Mouse (Mus musculus) thymus, adult 2 months (tissue): ENCODE results near the gene Car5b. TPM values are rescaled to one million over a fixed set of nuclear protein-coding genes. Genes with fewer than 3 reads are reported as not detected.

Experiments used
- DNase-seq: peaks from one replicate; pipeline ENCODE4 v3.0.0; 2021
- H3K27ac ChIP-seq: fragments of 200-500 bp; 2 replicates; pipeline ENCODE4 v1.5.1; 2012; ENCODE audit warnings: low read length, control low read depth; ENCODE audit not compliant: control insufficient read depth, insufficient read depth
- H3K27me3 ChIP-seq: fragments of 200-500 bp; 2 replicates; pipeline ENCODE4 v1.6.1; 2012; ENCODE audit warnings: mild to moderate bottlenecking, low read length, moderate library complexity, mixed read lengths; ENCODE audit not compliant: control insufficient read depth, insufficient read depth
- H3K36me3 ChIP-seq: fragments of 200-500 bp; 2 replicates; pipeline ENCODE4 v1.6.1; 2012; ENCODE audit warnings: mild to moderate bottlenecking, low read length, moderate library complexity; ENCODE audit not compliant: control insufficient read depth, insufficient read depth
- H3K4me1 ChIP-seq: fragments of 200-500 bp; replicated peaks from 2 replicates; pipeline ENCODE4 v1.6.1; 2012; ENCODE audit warnings: low read length; ENCODE audit not compliant: control insufficient read depth, insufficient read depth
- H3K4me3 ChIP-seq: fragments of 200-500 bp; 2 replicates; pipeline ENCODE4 v1.5.1; 2012; ENCODE audit warnings: mild to moderate bottlenecking, low read length, control low read depth, moderate library complexity; ENCODE audit not compliant: control insufficient read depth, insufficient read depth
- CTCF ChIP-seq: fragments of 200-500 bp; IDR thresholded peaks from 2 replicates; pipeline ENCODE4 v1.5.1; 2012; ENCODE audit warnings: mild to moderate bottlenecking, control low read depth, low read length, moderate library complexity, borderline replicate concordance; ENCODE audit not compliant: control insufficient read depth, poor library complexity, insufficient read depth; ENCODE audit errors: extremely low read depth
- POLR2A ChIP-seq: fragments of 200-500 bp; IDR thresholded peaks from 2 replicates; pipeline ENCODE4 v1.6.1; 2012; ENCODE audit warnings: mild to moderate bottlenecking, low read length, control low read depth, moderate library complexity; ENCODE audit not compliant: control insufficient read depth, poor library complexity, insufficient read depth; ENCODE audit errors: extremely low read depth
- WGBS: fragments of 180-500 bp; shearing (Covaris S2); methylation state at CpG from one replicate; pipeline ENCODE4 v1.1.7; 2018; 5-methylcytosine and 5-hydroxymethylcytosine counted together
- polyA plus RNA-seq: library from polyadenylated mRNA; depleted of rRNA; stranded (reverse); fragments of >200 nt; gene quantifications from 2 replicates; pipeline ENCODE4 v1.2.3, GENCODE M21; 2012; rRNA removed

Car5b gene
- polyA plus RNA-seq, 1 experiment: 2.7 TPM

DNA sequence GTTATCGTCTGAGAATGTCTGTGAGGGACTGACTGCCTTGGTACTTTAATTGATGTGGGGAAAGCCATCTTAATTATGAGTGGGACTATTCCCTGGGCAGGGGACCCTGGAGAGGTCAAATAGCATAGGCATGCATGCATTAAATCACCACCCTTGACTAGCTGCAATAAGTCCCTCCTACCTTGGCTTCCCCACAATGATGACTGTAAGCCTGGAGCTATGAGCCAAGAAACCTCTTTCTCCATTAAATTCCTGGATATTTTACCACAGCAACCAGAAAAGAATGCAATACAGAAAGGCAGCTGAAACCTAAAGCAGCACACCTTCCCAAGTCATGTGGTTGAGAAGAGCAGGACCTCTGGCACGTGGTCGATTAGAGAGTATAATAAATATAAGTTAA lies 83.4 kb downstream of the Car5b start:
- 99% methylated on average over 3 of the region's 3 CpGs for WGBS
- no peak for DNase-seq
- no peak overlapping the region for H3K27ac ChIP-seq
- H3K36me3 ChIP-seq: peaks cover 32% of the 10 kb centered on the region
- TF ChIP-seq POLR2A (no peak), CTCF (no peak)
- H3K27me3 ChIP-seq: no peaks in the 10 kb centered on the region
- no peaks in the 10 kb centered on the region for H3K4me1 ChIP-seq
- no peak overlapping the region for H3K4me3 ChIP-seq

DNA sequence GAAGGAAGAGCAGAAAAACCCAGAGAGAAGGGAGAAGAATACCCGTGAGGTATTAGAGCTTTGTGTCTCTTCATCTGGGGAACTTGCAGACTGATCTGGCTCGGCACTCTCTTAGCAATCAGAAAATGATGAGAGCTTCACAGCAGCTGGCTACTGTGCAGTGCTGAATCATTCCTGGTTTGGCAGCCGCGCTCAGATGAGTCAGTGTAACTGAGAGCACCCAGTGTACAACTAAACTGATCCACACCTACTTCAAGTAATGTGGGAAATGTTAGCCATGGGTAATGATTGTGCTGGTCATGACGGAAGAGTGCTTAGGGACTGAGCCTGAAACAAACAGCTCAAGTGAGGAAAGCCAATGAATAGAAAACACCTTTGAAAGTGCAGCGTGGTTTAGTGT lies 89.2 kb downstream of the Car5b start:
- Histone ChIP-seq H3K27ac (no peak overlapping the region), H3K36me3 (peaks cover 21% of the 10 kb centered on the region), H3K27me3 (no peaks in the 10 kb centered on the region), H3K4me3 (no peak overlapping the region), H3K4me1 (no peaks in the 10 kb centered on the region)
- no peak for DNase-seq
- TF ChIP-seq POLR2A: no peak
- TF ChIP-seq CTCF: no peak
- WGBS: 92% methylated on average over 6 of the region's 6 CpGs

DNA sequence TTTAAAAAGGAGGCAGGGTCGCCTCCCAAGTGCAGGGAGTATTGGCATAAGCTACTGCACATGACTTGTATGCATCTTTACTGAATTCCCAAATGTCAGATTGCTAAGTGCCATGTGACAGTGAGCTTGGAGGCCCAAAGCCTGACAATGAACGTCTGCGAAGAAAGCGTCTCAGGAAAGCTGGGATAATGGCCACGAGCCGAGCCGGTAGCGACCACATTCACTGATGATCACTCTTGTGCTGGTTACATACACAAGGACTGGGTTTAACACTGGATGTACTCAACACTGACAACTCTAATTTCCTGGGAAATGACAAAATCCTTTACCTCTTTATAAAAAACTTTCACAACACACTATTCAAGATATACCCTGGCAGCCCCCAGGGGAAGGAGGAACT lies 93.1 kb downstream of the Car5b start:
- TF ChIP-seq CTCF: no peak
- no peak for TF ChIP-seq POLR2A
- no peaks in the 10 kb centered on the region for H3K27me3 ChIP-seq
- 95% methylated on average over 8 of the region's 8 CpGs for WGBS
- H3K27ac ChIP-seq: no peak overlapping the region
- peaks cover 13% of the 10 kb centered on the region for H3K36me3 ChIP-seq
- H3K4me3 ChIP-seq: no peak overlapping the region
- H3K4me1 ChIP-seq: no peaks in the 10 kb centered on the region
- DNase-seq: no peak

DNA sequence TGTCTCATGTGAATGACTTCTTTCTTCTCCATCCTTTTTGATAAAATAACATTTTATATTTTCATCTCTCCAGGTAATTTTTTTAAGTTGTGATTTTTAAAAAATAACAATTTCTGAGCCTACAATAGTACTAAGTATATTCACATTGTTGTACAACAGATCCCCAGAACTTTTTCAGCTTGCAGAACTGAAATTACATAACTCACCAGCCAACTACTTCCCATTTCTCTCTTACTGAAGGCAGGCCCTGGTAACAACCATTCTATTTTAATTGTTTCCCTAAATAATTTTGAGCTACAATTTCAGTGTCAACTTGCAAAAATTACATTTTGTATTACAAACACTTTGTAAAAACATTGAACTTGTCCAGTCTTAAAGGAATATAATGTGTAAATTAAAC lies 98.2 kb downstream of the Car5b start:
- H3K27ac ChIP-seq: no peak overlapping the region
- TF ChIP-seq CTCF: no peak
- no peak for TF ChIP-seq POLR2A
- H3K27me3 ChIP-seq: no peaks in the 10 kb centered on the region
- no peak overlapping the region for H3K4me3 ChIP-seq
- no peaks in the 10 kb centered on the region for H3K36me3 ChIP-seq
- DNase-seq: no peak
- no peaks in the 10 kb centered on the region for H3K4me1 ChIP-seq

Other genes starting within 250 kb of the Car5b start
- 3.2 and 3.5 TPM in 2 replicates for gene Ap1s2, start 119.0 kb downstream of the Car5b start, polyA plus RNA-seq
- 16.9 and 18.3 TPM in 2 replicates for gene Zrsr2, start 69.3 kb downstream of the Car5b start, polyA plus RNA-seq
- 10.9 and 13.7 TPM in 2 replicates for gene Siah1b, start 48.5 kb upstream of the Car5b start, polyA plus RNA-seq
- gene Cltrn, start 60.8 kb upstream of the Car5b start, polyA plus RNA-seq: not detected in 2 replicates
- 0.08 TPM in 2 replicates for gene Ace2, start 111.3 kb upstream of the Car5b start, polyA plus RNA-seq
- 0.31 and 0.50 TPM in 2 replicates for gene Bmx, start 230.2 kb upstream of the Car5b start, polyA plus RNA-seq
- 0.57 and 0.75 TPM in 2 replicates for gene Pir, start 241.4 kb upstream of the Car5b start, polyA plus RNA-seq